Mouse (Mus musculus) thymus, postnatal 36 days (tissue): ENCODE results near the gene Iqub.

Source experiments
- DNase-seq, 2 experiments: peaks; one replicate each; pipeline ENCODE4 v3.0.0; 2022; ENCODE audit warnings: mixed read lengths in 2 of 2

Iqub gene

DNA sequence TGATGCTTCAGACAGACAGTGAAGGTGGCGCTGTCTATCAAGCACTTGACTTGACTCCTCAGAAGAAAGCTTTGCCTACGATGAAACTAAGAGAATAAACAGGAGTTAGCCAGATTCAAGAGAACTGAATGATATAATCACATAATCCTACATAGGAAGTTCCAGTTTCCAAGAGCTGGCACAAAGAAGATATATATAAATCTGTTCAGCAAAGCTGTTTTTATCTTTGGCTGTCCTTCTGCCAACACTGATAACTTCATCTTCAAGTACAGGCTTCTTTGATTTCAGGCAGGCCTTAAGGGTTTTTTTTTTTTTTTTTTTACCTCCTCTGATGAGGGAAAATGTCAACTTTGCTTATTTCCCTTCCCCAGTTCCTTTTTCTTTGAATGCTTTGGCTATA is 44.7 kb downstream of the Iqub start:
- DNase-seq: no peak

DNA sequence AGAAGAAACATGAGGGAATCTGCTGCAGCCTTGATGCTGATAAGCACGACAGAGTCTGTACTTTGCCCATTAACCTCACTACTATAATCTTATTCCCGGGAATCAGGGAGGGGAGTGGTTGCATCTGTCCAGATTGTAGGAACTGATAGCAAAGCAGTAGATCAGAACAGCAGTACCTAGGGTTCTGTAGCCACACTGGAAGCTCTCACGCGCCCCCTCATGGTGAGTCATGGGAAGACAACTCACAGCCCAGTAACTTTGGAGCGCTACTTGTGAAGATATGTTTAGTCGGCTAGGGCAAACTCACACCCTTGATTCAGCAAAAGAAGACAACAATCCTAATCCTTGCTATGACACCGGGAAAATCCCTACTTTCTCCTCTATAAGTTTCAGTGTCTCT is 58.8 kb downstream of the Iqub start:
- peak; percentile 6 to 8 for DNase-seq

DNA sequence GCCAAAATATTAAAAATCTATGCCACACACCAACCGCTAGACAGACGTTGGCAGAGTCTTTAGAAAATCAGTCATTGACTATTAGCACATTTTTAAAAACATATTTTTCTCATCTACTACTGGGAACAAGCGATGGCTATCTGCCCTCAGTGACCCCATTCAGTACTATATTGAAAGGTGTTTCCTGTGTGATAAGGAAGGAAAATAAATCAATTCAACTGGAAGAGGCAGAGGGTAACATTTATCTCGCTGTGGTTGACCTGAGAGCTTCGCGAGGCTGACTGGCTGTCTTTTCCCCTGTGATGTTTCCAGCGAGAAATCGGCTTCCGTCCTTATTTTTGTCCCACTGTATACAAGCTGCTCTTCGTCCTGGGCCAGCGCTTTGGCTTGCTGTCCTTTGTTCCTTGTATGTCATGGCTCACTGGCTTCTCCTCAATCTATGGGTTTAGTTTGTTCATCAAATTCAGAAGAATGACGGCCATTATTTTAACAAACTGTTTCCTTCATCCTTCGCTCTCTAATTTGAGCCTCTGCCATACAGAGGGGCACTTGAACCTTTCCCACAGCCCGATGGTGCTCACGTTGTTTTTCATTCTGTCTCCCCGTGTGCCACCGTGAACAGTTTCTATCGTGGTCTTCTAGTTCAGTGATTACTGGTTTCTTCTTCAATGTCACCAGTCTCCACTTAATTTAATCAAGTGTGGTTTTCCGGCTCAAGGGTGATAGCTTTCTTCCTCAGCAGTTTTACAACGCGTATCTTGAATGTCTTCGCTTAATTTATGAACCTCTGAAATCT is 63.6 kb downstream of the Iqub start:
- no peak for DNase-seq

DNA sequence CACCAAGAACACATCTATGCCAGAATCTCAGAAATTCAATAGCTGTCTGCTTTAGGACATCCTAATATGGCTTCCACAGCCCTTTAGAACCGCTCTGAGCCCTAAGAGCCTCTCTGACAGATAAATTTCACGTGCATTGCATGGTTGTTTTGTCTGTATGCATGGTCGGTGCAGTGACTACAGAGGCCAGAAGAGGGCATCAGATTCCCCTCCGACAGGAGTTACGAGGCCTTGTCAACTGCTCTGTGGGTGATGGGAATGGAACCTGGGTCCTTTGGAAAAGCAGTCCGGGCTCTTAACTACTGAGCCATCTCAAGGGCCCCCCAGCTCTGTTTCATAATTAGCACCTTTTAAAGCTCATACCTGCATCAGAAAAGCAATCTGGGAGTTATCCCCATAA is 64.6 kb downstream of the Iqub start:
- DNase-seq: no peak

DNA sequence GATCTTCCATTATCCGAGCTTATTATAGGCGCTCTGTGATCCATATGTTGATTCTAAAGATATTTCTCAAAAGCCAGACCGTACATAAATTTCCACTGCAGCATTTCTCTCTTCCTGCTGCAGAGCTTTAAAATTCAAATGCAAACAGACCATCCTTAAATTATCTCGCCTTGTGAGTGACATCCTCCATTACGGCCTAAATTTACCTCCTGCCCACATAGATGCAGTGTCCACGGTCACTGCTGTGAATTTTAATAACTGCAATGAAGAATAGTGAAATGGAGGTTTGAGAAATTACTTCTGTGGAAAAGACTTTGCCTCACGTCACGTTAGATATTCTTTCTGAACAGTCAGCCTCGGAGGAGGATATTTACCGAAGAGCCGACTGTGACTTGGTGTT is 98.8 kb downstream of the Iqub start:
- DNase-seq: no peak

DNA sequence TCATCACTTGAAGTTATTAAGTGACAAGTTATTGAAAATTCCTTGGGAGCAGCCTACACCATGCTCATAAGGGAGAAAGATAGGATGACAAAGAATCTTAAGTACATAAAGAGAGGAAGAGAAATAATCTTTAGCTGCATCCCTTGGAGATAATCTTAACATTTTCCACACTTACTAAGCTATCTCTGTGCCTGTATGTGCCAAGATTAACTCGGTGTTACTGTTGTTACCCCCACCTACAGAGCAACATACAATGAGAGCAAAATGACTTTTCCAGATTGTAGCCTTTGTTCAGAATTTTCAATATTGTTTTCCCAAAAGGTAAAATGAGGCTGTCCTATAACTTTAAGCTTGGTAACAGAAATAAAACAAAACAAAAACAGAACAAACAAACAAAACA is 99.4 kb downstream of the Iqub start:
- DNase-seq: no peak

DNA sequence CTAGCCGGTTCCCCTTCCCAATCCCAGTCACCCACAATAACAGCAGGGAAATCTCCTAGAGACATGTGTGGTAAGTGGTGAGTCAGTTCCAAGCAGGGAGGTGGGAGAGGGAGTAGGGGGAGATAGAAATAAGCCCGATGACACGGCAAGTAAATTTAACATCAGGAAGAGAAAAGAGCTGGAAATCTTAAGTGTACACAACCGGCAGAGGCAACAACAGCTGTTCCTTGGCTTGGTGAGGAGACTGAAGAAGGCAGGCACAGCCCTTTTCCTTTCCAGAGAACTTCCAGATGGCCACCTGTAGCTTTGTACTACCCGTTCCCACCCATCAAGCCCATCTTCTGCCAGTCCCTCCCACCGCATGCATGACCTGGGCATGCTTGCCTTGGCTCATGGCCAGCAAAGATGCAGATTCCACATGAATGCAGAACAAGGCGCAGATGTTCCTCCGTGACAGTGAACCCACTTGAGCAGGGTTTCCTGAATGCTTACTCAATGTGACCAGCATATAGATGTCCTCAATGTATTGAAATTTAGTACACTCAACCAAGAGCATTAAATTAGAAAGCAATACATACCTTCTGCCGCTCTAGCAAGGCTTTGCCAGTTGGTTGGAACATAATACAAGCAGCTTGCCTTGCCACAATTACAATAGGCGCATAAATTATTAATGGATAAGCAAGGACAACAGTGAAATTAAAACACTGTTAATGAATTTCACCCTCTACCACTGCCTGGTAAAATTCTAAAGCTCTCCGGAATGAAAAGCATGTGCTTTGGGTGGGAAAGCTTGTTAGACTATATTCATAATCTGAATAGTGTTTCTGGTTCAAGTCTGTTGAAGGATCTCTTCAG is 106.1 kb downstream of the Iqub start:
- DNase-seq: no peak

DNA sequence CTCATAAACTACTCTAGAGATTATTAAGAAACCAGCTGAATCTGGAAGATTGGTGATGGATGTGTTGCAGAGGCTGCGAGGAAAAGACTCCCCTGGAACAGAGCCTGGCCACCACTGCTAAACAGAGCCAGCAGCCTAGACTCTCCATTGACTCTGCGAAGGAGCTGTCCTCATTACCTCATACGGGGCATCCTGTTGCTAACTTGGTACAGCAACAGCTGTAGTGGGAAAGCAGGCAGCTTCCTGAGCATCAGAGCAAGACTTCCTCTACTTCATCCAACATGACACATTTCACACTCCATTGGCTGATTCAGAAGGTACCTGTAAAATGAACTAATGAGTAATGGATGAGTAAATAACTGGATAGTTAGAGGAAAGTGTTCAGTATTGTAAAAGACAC is 107.1 kb downstream of the Iqub start:
- DNase-seq: no peak

DNA sequence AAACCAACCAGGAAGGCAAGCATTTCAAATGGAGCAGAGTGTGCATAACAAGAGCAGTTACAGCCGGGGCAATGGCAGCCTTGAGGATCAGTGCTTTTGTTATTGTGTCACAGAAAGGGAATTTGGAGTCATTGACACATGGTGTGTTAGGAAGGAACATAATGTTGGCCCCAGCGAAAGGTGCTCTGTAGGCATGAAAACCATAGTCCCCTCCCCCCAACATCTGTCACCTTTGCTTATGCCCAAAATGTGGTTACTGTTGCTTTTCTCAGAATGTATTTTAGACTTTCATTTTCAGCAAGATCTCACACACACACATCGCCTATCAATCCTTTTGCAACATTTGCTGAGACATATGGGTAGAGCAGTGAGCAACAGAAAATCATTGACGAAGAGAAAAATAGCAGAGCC is 117.6 kb downstream of the Iqub start:
- no peak for DNase-seq
